Mouse (Mus musculus) spleen, postnatal 4 days (tissue): ENCODE data around the gene Cplane1.

Experiments used
- DNase-seq, 2 experiments: peaks; one replicate each; pipeline ENCODE4 v3.0.0; 2022; ENCODE audit warnings: low spot score in 2 of 2

Gene Cplane1

GRCm38 (mm10) chr15:8294150-8294549 lies 125.2 kb downstream of the Cplane1 start:
- no peak for DNase-seq

GRCm38 (mm10) chr15:8302944-8303343 lies 134.0 kb downstream of the Cplane1 start:
- no peak for DNase-seq

- no peak for DNase-seq
Measured at GRCm38 (mm10) chr15:8305474-8305873, 136.6 kb downstream of the Cplane1 start.

- no peak for DNase-seq
Measured at GRCm38 (mm10) chr15:8317381-8317780, 148.5 kb downstream of the Cplane1 start.

GRCm38 (mm10) chr15:8319191-8319590 lies 150.3 kb downstream of the Cplane1 start:
- DNase-seq = no peak
